Mouse (Mus musculus): ENCODE measurements around the gene Ly6g6e.

GRCm38 (mm10) chr17:35046681-35047455 is 29.8 kb upstream of the Ly6g6e start, which contains the start of gene Msh5:
- TF ChIP-seq CHD2 (IDR thresholded peaks at IDR 0.05; ENCODE audit: low read depth, low read length) (0 out of 2 replicates have a peak, but pooled peaks have one; percentile 17), ZC3H11A (IDR thresholded peaks at IDR 0.05; ENCODE audit: borderline replicate concordance, low read depth, low read length) (no peak), ZNF384 (IDR thresholded peaks at IDR 0.05; ENCODE audit: low read depth, low read length) (no peak)

Measured in ES-E14 (cell line).